Mouse (Mus musculus): ENCODE measurements around the gene Il1r1.
A peak's percentile ranks its signal among the peaks of the same experiment; 100 is the strongest.
"Not testable (repeated sequence)": the region's sequence is repeated elsewhere in the genome, so short reads cannot be mapped to it uniquely, and the experiment has no call there.

The Il1r1 gene

DNA sequence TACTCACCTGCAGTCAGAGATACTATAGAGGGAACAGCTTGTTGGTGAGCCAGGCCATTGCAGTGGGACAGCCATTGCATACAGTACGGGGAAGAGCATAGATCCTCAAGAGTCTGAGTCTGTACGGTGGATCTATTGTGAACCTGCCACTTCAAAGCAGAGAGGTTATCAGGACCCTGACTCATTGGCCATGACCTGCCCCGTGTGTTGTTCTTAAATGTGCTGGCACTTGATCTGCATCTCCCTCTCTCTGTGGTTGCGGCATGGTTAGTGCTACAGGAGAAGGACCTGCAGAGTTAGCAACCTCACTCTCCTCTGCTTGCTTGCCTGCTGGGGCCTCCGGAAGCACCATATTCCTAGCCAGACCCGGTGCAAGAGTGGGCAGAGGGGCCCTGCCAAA is 43.7 kb downstream of the Il1r1 start:
- no peak for DNase-seq (ENCODE audit: extremely low read depth, insufficient read length, low spot score)

DNA sequence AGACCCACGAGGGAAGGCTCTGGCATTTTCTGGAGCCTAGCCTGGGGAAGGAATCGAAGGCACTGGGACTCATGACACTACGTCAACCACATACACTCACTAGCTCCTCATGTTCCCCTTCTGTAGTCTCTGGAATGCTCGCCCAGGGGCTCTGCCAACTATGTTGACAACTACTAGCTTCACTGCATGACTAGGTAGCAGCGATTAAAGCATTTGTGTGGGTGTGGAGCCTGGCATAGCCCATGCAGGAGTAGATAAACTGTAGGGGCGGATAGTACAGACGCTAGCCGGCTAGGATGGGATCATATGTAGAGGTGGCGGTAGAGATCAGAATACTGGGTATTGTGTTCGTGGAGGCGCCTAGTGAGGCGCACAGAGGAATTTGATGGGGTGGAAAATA is 45.5 kb downstream of the Il1r1 start:
- DNase-seq (ENCODE audit: extremely low read depth, insufficient read length, low spot score), result no peak

DNA sequence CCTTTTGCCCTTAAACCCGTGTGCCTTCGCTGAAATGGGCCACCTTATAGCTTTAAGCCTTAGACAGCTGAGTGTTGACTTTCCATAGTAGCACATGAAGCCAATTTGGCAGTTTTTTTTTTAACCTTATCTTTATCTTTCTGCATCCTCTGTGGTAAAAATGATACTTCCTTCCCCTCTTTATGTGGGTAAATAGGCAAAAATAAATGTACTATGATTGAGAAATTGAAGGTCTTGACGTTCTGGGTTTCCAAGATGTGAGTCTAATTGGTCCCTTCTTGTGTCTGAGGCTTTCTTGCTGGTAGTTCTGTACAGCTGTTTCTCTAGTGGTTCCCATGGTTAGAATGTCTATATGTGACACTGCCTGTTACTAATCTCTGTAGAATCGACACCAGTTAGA is 46.2 kb downstream of the Il1r1 start:
- DNase-seq (ENCODE audit: extremely low read depth, insufficient read length, low spot score), result no peak

GRCm38 (mm10) chr1:40271486-40272055 is 46.7 kb downstream of the Il1r1 start:
- no peak for DNase-seq (ENCODE audit: extremely low read depth, insufficient read length, low spot score)

- DNase-seq (ENCODE audit: extremely low read depth, insufficient read length, low spot score), result no peak
Measured at GRCm38 (mm10) chr1:40272204-40272603, 47.3 kb downstream of the Il1r1 start.

GRCm38 (mm10) chr1:40273491-40273890 is 48.6 kb downstream of the Il1r1 start:
- DNase-seq (ENCODE audit: extremely low read depth, insufficient read length, low spot score), result no peak

GRCm38 (mm10) chr1:40275285-40276013 is 50.6 kb downstream of the Il1r1 start:
- peak; percentile 73 for DNase-seq (ENCODE audit: extremely low read depth, insufficient read length, low spot score)

GRCm38 (mm10) chr1:40277944-40278343 is 53.1 kb downstream of the Il1r1 start:
- no peak for DNase-seq (ENCODE audit: extremely low read depth, insufficient read length, low spot score)

DNA sequence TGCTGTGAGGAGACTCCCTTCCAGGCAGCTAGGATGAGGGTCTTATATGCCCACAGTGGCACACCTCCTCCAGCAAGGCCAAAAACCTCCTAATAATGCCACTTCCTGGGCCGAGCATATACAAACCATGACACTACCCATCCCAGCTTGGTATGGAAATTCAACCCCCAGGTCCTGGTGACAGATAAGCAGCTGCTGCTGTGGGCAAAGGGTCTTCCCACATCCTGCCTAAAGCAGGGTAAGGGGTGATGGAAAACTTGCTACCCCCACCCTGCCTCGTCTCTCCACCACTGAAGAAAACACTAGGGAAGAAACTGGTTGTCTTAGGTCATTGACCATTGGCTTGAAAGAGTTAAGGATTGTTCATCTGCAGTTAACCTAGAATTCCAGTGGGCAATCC is 53.8 kb downstream of the Il1r1 start:
- no peak for DNase-seq (ENCODE audit: extremely low read depth, insufficient read length, low spot score)

DNA sequence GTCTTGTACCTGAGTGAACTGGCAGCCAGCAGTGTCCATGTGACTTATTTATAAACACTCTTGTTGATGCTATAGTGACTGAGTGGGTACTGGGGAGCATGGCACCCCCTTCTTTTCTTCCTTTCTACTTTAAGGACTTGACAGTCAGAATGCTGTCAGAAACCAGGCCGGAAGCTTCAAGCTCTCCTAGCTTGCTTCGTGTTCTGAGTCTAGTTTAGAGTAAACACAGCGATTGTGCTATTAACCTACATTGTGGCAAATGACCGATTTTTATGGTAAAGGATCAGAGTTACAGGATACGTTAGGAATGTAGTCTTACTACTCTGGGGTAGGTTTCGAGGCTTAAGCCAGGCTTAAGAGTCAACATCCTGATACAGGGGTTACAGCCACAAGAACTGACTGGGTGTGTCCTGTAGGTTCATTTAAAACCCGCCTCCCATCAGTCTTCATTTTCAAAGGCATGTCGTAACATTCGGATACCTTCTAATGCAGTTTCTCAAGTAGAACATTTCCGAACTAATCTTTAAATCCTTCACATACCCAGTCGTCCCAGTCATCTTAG is 54.4 kb downstream of the Il1r1 start:
- DNase-seq (ENCODE audit: extremely low read depth, insufficient read length, low spot score), result no peak

- no peak for DNase-seq (ENCODE audit: extremely low read depth, insufficient read length, low spot score)
Measured at GRCm38 (mm10) chr1:40281950-40282349, 57.1 kb downstream of the Il1r1 start.

GRCm38 (mm10) chr1:40282394-40282793 is 57.5 kb downstream of the Il1r1 start:
- DNase-seq (ENCODE audit: extremely low read depth, insufficient read length, low spot score), result peak; percentile 31

DNA sequence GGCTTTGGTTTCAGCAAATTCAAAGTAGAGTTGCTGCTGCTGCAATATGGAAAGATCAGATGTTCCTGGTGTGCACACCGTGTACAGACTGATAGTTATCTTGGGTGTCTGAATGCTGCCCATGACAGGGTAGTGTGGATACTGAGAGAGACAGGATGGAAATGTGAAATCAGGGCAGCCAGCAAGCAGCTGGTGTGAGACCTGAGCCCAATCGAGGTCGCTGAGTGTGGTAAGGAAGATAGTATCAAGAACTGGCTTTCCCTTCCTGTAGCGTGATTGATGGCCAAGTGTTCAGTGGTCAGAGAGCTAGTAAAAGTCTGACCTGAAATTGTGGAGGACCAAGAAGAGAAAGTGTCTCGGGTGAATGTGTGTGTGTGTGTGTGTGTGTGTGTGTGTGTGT is 59.1 kb downstream of the Il1r1 start:
- DNase-seq (ENCODE audit: extremely low read depth, insufficient read length, low spot score), result no peak

- DNase-seq (ENCODE audit: extremely low read depth, insufficient read length, low spot score), result no peak
Measured at GRCm38 (mm10) chr1:40290489-40291255, 65.8 kb downstream of the Il1r1 start.

DNA sequence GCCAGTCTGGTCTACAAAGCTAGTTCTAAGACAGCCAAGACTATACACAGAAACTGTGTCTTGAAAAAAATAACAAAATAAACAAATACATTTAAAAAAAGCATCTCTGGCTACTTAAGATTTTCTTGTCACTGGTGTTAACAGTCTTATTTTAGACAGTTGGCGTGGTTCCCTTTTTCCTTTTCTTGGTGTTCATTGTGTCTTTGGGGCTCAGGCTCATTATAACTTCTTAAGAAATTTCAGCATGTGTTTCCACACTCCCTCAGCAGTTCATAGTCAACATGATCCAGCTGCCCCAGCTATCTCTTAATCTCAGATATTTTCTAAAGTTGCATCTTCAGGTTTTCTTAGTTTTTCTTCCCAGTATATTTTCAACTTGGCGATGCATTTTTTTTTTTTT is 67.4 kb downstream of the Il1r1 start:
- no peak for DNase-seq (ENCODE audit: extremely low read depth, insufficient read length, low spot score)

GRCm38 (mm10) chr1:40293891-40294290 is 69.0 kb downstream of the Il1r1 start:
- DNase-seq (ENCODE audit: extremely low read depth, insufficient read length, low spot score), result no peak

- DNase-seq (ENCODE audit: extremely low read depth, insufficient read length, low spot score), result no peak
Measured at GRCm38 (mm10) chr1:40294824-40295223, 69.9 kb downstream of the Il1r1 start.

GRCm38 (mm10) chr1:40298053-40298452 is 73.2 kb downstream of the Il1r1 start:
- no peak for DNase-seq (ENCODE audit: extremely low read depth, insufficient read length, low spot score)

DNA sequence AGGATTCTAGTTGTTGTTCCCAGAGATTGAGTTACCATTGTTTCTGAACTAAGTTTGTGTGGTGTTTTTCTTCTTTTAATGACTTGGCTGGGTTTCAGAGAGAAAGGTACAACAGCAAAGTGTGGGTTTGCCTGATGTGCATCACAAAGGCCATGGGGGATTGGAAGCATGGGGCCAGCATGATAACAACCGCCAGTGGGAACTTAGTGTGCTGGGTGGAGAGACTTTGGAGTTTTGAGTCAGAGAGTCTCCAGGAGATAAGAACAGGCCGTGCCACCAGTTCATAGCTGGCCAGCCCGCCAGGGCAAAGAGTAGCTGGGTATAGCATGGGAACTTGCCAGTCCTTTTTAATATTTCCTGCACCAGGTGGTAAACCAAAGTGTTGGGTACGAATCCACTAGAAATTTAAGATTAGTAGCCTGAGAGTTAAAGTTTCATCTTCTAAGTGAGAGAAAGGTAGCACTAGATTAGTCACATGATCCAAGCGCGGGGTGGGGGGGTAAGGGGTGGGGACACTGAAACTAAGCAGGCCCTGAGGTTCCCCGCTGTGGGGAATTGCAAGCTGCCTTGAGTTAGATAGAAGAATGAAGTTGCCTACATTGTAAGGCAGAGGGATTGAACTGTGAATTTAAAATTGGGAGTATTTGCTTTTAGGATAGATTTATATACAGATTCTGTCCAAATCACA is 78.4 kb downstream of the Il1r1 start:
- no peak for DNase-seq (ENCODE audit: extremely low read depth, insufficient read length, low spot score)

DNA sequence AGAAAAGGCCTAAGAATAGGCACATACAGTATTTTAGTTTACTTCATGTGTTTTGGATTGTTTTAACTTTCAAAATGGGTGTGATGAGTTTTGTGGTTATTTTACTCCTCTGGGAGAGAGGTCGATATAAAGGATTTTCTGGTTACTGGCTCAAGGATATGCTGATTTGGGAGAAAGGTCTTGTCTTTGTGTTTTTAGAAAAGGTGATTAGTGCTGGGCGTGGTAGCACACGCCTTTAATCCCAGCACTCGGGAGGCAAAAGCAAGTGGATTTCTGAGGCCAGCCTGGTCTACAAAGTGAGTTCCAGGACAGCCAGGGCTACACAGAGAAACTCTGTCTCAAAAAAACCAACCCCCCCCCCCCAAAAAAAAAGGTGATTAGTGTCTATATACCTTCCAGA is 79.4 kb downstream of the Il1r1 start:
- DNase-seq (ENCODE audit: extremely low read depth, insufficient read length, low spot score), result not testable (repeated sequence)

GRCm38 (mm10) chr1:40306111-40306510 is 81.2 kb downstream of the Il1r1 start:
- DNase-seq (ENCODE audit: extremely low read depth, insufficient read length, low spot score), result no peak
